Mouse (Mus musculus): ENCODE results near the gene Lrp10.

Lrp10 gene

GRCm38 (mm10) chr14:54463959-54464292 lies at the start of gene Lrp10:
TSS of gene Lrp10 (plus strand) at chr14:54464137.
- DNase-seq (ENCODE audit: low spot score): peak; percentile 89

- no peak for DNase-seq (ENCODE audit: low spot score)
Measured at GRCm38 (mm10) chr14:54415241-54416020, 48.5 kb upstream of the Lrp10 start.

DNA sequence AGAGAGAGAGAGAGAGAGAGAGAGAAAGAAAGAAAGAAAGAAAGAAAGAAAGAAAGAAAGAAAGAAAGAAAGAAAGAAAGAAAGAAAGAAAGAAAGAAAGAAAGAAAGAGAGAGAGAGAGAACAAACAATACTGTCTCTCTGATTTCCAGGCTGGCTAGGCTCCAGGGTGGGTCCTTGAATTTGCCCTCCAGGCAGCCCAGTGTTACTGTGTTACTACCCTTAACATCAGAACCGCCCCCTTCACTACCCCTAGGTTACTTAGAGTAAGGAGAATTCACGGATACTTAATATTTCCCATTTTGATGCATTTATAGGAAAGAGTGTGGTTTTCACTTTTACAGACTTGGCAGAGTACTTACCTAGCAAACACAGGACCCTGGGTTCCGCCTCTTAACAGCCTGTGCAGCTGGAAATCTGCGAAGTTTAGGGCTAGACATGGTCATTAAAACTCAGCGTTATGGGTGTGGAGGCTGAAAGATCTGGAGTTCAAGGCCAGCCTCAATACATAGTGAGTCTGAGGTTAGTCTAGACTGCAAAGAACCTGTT lies 47.6 kb upstream of the Lrp10 start:
- DNase-seq (ENCODE audit: low spot score): peak; percentile 20

DNA sequence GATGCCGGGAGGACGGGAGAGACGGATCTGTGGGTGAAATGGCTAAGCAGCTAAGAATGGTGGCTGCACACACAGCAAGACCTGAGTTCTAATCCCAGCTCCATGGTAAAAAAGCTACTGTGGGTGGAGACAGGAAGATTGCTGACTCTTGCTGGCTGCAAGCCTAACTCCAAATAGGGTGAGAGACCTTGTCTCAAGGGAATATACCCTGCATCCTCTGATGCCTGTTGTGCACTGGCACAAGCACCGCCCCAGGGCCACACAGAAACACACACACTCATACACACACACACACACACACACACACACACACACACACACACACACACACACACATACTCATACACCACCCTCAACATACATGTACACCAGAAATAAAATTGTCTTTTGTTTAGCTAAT lies 47.1 kb upstream of the Lrp10 start:
- DNase-seq (ENCODE audit: low spot score): no peak

DNA sequence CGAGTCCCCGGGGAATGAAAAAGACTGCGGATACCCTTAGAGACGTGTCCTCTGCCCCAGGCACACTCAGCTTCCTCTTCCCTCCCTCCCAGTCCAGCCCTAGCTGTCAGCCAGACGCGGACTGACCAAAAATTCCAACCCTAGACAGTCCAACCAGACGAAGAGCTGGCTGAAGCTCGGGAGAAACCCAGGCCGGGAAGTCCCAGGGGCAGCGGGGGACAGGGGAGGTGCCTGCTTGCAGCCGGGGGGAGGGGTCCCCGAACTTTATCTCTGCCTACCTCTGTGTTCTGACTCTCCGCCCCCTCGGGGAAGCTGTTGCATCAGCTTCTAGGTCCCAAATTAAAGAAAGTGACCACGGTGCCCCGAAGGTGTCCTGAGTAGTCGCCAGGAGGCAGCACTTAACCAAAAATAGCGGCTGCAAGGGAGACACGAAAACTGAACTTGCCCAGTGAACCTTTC lies 46.3 kb upstream of the Lrp10 start, which contains the start of gene Slc7a7:
TSS of gene Slc7a7 (minus strand) at position 158 of the 459 bp plus-strand sequence.
- DNase-seq (ENCODE audit: low spot score): peak; percentile 11

DNA sequence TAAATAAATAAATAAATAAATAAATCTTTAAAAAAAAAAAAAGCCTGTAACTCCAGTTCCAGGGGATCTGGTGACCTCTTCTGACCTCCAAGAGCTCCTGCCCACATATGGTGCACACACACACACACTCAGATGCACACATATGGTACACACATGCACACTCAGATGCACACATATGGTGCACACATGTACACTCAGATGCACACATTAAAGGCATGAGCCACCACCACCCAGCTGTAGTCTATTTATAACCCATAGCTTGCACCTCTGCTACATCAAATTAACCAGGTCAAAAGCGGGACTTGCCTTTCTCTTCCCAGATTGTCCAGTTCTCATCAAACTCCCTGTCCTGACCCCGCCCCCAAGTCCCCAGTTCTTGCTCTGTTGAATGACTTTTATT lies 42.9 kb upstream of the Lrp10 start:
- DNase-seq (ENCODE audit: low spot score): no peak

DNA sequence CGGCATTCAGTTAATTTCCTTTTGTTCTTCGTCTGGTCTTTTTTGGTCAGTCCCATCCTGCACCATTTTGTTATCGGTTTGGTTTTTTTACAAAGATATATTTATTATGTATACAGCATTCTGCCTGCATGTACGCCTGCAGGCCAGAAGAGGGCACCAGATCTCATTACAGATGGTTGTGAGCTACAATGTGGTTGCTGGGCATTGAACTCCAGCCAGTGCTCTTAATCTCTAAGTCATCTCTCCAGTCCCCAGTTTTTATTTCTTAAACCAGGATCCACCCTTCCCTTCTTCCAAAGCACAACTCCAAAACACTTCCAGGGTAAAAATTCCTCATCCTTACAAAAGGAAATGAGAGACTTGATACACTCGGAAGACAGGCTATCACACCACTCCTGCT lies 40.5 kb upstream of the Lrp10 start:
- no peak for DNase-seq (ENCODE audit: low spot score)

GRCm38 (mm10) chr14:54424634-54425033 lies 39.3 kb upstream of the Lrp10 start:
- no peak for DNase-seq (ENCODE audit: low spot score)

GRCm38 (mm10) chr14:54425540-54425939 lies 38.4 kb upstream of the Lrp10 start:
- DNase-seq (ENCODE audit: low spot score): no peak

- DNase-seq (ENCODE audit: low spot score): no peak
Measured at GRCm38 (mm10) chr14:54426003-54426688, 37.8 kb upstream of the Lrp10 start.

- peak; percentile 92 for DNase-seq (ENCODE audit: low spot score)
Measured at GRCm38 (mm10) chr14:54426689-54427398, 37.1 kb upstream of the Lrp10 start, which contains the start of gene Mrpl52. TSS of gene Mrpl52 (plus strand) at chr14:54426909.

DNA sequence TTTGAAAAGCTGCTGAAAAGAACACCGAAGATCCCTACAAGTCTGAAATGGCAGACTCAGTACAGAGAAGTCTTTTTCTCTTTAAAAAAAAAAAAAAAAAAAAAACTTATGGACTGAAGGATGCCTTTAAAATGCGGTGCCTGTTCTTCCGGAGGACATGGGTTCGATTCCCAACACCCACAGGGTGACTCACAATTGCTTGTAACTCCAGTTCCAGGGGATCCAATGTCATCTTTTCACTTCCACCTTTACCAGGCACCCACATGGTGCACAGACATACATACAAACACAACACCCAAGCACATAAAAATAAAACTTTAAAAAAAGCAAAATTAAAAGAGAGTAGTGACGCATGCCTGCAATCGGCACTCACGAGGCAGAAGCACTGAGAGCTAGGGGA lies 36.2 kb upstream of the Lrp10 start:
- DNase-seq (ENCODE audit: low spot score): no peak

DNA sequence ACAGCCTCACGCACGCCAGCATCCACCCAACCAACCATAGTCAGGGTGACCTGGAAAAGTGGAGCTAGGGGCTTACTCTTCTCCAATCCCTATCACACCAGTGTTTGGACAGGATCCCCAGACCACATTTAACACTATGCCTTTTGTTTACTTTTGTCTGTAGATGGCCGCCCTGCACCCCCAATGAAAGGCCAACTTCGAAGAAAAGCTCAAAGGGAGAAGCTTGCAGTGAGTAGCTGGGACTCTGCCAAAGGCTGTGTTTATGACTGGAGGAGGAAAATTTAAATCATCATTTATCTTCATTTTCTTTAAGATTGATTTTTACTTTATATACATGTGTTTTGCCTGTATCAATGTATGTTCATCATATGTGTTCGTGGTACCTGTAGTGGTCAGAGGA lies 35.5 kb upstream of the Lrp10 start:
- no peak for DNase-seq (ENCODE audit: low spot score)

GRCm38 (mm10) chr14:54429332-54430093 lies 34.4 kb upstream of the Lrp10 start:
- DNase-seq (ENCODE audit: low spot score): peak; percentile 47

DNA sequence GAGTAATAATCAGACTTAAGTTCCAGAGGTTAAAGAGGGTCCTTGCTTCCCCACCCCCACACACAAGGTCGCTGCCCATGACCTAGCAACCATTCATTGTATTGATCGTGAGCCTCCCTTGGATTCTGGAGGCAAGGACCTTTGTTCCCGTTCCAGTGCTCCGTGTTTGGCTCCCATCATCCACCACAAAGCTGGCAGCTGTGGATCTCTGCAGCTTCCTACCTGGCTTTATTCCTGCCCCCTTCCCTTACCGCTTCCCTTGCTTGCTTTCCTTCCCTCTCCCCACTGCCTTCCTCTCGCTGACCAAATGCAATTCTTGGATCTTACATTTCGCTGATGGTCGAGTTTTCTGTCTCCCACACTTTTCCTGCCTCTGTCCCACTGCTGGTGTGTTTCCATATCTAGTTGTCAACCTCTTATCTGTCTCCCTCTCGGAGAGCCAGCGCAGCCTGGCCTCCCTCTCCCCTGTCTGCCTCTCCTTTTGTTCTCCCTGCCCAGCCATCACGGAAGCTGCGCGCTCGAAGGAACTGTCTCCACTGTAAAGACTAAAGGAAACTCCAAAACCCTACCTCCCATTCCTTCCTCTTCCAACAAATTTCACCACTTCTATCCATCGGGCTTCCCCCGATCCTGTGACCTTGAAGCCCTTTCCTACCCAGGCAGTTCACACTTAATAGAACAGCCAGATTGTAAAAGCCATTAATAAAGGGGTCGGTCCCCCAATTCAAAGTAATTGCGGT lies 33.4 kb upstream of the Lrp10 start:
- peak; percentile 46 for DNase-seq (ENCODE audit: low spot score)

GRCm38 (mm10) chr14:54431334-54432077 lies 32.4 kb upstream of the Lrp10 start, which contains the start of gene Mmp14:
TSS of gene Mmp14 (plus strand) at chr14:54431612.
- peak; percentile 81 for DNase-seq (ENCODE audit: low spot score)

DNA sequence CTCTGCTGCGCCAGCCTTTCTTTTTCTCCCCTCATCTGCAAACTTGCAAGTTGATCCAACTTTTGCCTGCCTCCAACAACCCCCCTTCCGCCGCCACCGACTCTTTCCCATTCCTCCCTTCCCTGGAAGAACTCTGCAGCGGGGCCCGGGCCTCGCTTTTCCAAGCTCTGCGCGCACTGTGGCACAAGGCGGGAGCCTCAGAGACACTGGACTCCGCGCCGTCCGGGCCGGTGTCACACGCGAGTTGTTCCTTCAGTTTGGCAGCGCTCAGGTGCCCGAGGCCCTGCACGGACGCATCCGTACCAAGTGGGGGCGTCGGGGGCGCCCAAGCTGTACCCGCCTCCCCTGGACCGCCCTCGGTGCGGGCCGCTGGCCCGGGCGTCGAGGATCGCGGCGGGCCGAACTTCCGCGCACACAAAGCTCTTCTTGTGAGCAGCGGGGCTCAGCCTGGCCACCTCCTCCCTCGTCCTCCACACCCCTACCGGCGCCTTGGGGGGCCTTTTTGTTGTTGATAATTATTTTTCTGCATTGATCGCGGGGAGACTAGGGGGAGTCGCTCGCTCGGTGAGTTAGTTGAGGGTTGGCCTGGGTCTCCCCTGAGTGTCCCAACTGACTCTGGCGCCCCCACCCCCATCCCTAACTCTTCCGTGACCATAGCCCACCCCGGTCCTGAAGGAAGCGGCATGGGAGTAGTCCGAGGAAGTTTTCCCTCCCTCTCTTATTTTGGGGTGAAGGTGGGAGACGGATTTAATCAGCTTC lies 31.7 kb upstream of the Lrp10 start:
- DNase-seq (ENCODE audit: low spot score): peak; percentile 61

DNA sequence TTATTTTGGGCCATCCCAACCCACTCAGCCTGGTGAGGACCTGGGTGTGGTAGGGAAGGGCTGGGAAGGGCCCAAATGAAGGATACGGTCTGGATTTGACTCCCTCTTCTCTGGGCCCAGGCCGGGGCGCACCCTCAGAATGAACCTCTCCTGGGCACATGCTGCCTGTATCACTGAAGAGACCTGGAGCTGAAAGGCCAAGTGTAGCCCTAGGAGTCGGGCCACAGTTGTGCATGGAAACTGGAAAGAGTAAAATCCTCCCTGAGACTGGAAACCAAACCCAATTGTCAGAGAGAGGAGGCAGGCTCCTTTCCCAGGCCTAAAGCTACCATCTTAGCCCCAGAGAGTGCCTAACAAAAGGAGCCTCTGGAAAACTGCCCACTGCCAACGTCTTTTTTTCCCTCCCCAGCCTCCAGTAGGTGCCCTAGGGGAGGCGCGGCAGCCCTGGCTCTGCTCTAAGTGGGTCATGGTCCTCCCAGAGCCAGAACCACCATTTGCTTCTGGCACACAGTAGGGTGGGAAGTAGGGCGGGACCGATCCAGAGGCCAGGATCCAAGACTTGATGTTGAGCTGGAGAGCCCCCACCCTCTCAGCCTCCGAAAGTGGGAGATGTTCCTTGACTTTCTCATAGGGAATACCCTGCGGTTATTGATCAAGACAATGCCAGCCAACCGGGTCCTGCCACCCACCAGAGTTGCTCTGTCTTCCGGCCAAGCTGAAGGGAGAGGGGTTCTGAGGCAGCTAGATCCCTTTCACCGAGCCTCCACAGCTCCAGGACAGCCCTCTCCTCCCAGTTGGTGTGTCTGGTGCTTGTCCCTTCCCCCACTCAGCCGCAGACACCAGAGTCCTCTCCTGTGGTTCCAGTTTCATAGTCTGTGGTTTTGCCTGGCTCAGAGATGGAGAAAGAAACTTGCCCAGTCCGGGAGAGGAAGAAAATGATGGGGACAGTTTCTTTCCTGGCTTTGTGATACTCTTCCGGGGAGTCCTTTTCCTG lies 30.8 kb upstream of the Lrp10 start:
- peak; percentile 44 for DNase-seq (ENCODE audit: low spot score)
